Mouse (Mus musculus): ENCODE data around the gene Cacng6.
"Not testable (repeated sequence)": the region's sequence is repeated elsewhere in the genome, so short reads cannot be mapped to it uniquely, and the experiment has no call there.

Gene Cacng6

GRCm38 (mm10) chr7:3423895-3424294 is at the start of gene Cacng6:
TSS of gene Cacng6 (plus strand) at chr7:3424195.
- DNase-seq = no peak

- DNase-seq = no peak
Measured at GRCm38 (mm10) chr7:3376831-3377230, 47.2 kb upstream of the Cacng6 start.

GRCm38 (mm10) chr7:3382123-3382522 is 41.9 kb upstream of the Cacng6 start:
- DNase-seq = no peak

GRCm38 (mm10) chr7:3384807-3385319 is 39.1 kb upstream of the Cacng6 start:
- no peak for DNase-seq

- no peak for DNase-seq
Measured at GRCm38 (mm10) chr7:3386036-3386730, 37.8 kb upstream of the Cacng6 start.

GRCm38 (mm10) chr7:3387761-3388160 is 36.2 kb upstream of the Cacng6 start:
- no peak for DNase-seq

- DNase-seq = no peak
Measured at GRCm38 (mm10) chr7:3388885-3389284, 35.1 kb upstream of the Cacng6 start.

- DNase-seq = peak; percentile 63
Measured at GRCm38 (mm10) chr7:3389444-3390412, 34.3 kb upstream of the Cacng6 start.

- no peak for DNase-seq
Measured at GRCm38 (mm10) chr7:3390413-3391080, 33.4 kb upstream of the Cacng6 start, which contains the start of gene Cacng8. TSS of gene Cacng8 (plus strand) at chr7:3390683.

- DNase-seq = peak; percentile 46
Measured at GRCm38 (mm10) chr7:3391081-3391451, 32.9 kb upstream of the Cacng6 start.

- DNase-seq = peak; percentile 44
Measured at GRCm38 (mm10) chr7:3391809-3392208, 32.2 kb upstream of the Cacng6 start.

GRCm38 (mm10) chr7:3397355-3397754 is 26.6 kb upstream of the Cacng6 start:
- no peak for DNase-seq

- no peak for DNase-seq
Measured at GRCm38 (mm10) chr7:3397797-3398196, 26.2 kb upstream of the Cacng6 start.

- not testable (repeated sequence) for DNase-seq
Measured at GRCm38 (mm10) chr7:3398363-3398762, 25.6 kb upstream of the Cacng6 start.

- no peak for DNase-seq
Measured at GRCm38 (mm10) chr7:3399937-3400336, 24.1 kb upstream of the Cacng6 start.

GRCm38 (mm10) chr7:3409729-3410520 is 14.1 kb upstream of the Cacng6 start:
- no peak for DNase-seq

- DNase-seq = peak; percentile 72
Measured at GRCm38 (mm10) chr7:3411160-3411941, 12.6 kb upstream of the Cacng6 start.

- DNase-seq = peak; percentile 41
Measured at GRCm38 (mm10) chr7:3412036-3412435, 12.0 kb upstream of the Cacng6 start.

GRCm38 (mm10) chr7:3414888-3415287 is 9.1 kb upstream of the Cacng6 start:
- DNase-seq = peak; percentile 45

- DNase-seq = peak; percentile 48
Measured at GRCm38 (mm10) chr7:3415378-3415777, 8.6 kb upstream of the Cacng6 start.

GRCm38 (mm10) chr7:3419941-3420340 is 4.1 kb upstream of the Cacng6 start:
- no peak for DNase-seq

Data from cerebellum, adult 9-11 months (tissue).